Mouse (Mus musculus): Measurements from ENCODE around the gene Sv2a.
"Not testable (repeated sequence)": the region's sequence is repeated elsewhere in the genome, so short reads cannot be mapped to it uniquely, and the experiment has no call there.

Gene Sv2a

GRCm38 (mm10) chr3:96174042-96174441 is 6.9 kb upstream of the Sv2a start:
- not testable (repeated sequence) for DNase-seq

GRCm38 (mm10) chr3:96175251-96175650 is 5.7 kb upstream of the Sv2a start:
- no peak for DNase-seq

DNA sequence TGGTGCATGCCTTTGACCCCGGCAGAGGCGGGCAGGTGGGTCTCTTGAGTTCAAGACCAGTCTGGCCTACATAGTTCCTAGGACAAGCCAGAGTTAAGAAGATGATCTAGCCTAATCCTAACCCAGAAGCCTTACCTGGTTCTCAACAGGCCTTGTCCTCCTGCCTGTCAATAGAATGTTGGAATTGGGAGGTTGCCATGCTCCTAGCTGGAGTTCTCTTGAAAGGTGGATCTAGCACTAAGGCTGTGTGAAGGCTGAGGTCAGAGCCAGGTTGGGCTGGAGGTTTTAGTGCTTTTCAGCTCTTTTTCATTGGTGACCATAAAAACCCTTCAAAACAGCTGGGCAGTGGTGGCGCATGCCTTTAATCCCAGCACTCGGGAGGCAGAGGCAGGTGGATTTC is 2.5 kb upstream of the Sv2a start:
- no peak for DNase-seq

- DNase-seq: no peak
Measured at GRCm38 (mm10) chr3:96178902-96179301, 2.0 kb upstream of the Sv2a start.

DNA sequence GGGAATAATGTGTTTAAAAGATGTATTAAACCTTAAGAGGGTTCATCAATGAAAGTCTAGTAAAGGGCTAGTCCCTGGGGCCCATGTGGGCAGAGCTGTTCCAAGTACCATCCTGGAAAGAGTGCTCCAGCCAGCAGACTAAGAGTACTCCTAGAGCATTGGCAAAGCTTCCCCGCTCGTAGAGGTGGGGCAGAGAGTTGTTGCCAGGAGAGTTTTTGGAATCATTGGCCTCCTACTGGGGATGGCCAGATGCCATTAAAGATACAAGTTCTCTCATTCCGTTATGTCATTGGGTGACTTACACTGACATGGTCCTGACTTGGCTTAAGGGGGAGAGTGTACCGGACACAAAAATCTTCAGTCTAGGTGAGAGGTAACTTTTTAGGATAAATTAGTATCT is 1.4 kb upstream of the Sv2a start:
- DNase-seq: no peak

DNA sequence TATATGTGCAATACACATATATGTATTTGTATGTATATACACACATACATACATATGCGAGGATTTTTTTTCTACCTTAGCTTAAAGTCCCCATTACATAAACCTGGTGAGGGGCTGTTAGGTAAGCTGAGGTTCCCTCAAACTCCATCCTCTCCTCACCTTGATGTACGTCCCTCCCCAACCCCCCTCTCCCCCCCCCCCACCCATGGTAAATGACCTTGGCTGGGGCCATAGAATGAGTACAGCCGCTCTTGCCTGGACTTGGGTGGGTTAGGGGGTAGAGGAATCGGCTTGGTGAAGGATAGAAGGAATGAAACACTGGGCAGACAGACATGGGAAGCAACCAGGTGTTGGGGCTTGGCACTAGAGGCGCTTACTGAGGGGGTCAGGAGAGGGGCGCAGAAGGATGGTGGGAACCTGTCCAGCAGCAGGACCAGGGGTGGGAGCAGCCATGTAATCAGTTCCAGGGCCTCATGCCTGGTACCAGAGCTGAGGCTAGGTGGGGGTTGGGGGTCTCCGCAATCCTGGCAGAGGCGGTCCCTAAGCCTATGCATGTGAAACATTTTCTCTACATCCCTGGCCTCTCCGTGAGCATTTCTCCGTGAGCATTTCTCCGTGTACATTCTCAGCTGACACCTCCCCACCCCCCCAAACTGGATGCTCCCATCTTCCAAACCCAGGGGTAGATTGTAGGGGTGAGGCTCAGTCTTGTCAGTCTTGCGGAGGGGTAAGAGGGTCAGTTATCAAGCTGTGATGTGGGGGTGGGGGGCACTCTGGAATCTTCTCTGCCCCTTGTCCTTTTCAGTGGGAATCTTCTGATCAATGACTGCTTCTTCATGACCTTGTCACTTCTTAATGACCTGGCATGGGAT is 795 bp downstream of the Sv2a start:
- no peak for DNase-seq

DNA sequence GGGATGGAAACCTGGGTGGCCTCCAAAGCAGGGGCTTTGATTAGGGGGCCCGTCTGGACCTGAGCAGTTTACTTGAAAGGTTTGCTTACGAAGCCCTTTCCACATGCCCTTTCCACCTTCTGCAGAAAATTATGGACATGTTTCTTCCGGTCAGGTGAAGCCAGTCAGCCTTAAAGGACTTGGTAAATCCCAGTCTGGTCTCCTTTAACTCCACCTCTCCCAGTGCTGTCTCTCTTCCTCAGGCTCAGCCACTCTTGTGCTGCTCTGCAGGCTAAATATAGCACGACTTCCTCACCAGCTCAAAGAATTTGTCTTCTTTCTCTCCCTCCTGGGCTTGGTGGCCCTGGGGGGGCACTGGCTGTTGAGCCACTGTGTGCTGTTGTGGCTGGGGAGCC is 1.4 kb downstream of the Sv2a start:
- DNase-seq: no peak

DNA sequence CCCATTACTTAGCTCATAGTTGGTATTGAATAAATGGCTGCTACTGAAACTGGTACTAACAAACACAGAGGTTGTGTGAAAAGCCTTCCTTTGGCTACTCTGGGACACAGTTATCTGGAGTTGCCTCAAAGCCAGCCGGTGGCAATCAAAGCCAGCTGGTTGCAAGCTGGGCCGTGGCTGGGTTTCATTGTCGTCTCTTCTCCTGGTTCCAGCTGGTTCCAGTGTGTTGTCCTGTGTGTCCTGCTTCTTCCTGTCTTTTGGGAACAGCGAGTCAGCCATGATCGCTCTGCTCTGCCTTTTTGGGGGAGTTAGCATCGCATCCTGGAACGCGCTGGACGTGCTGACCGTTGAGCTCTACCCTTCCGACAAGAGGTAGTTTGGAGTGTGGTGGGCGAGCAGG is 12.0 kb downstream of the Sv2a start:
- no peak for DNase-seq

GRCm38 (mm10) chr3:96194966-96195365 is 14.0 kb downstream of the Sv2a start:
- DNase-seq: no peak

DNA sequence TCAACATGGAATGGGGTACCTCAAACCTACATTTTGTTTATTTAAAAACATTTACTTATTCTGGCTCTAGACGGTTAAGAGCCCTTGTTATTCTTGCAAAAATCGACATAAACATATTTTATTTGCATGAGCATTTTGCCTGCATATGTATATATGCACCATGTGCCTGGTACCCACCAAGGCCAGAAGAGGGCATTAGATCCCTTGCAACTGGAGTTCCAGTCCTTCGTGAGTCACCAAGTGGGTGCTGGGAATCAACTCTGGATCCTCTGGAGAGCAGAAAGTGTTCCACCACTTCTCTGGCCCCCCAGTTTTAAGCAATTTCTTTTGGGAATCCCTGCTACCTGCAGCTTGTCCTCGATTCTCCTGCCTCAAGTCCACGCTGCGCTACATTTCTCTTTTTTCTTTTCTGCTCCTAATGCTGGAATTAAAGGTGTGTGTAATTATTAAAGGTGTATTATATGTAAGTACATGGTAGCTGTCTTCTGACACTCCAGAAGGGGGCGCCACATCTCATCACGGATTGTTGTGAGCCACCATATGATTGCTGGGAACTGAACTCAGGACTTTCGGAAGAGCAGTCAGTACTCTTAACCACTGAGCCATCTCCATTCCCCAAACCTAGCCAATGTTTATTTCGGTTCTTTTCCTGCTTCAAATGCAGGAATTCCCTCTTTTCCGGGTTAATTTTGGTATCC is 14.8 kb downstream of the Sv2a start:
- no peak for DNase-seq

DNA sequence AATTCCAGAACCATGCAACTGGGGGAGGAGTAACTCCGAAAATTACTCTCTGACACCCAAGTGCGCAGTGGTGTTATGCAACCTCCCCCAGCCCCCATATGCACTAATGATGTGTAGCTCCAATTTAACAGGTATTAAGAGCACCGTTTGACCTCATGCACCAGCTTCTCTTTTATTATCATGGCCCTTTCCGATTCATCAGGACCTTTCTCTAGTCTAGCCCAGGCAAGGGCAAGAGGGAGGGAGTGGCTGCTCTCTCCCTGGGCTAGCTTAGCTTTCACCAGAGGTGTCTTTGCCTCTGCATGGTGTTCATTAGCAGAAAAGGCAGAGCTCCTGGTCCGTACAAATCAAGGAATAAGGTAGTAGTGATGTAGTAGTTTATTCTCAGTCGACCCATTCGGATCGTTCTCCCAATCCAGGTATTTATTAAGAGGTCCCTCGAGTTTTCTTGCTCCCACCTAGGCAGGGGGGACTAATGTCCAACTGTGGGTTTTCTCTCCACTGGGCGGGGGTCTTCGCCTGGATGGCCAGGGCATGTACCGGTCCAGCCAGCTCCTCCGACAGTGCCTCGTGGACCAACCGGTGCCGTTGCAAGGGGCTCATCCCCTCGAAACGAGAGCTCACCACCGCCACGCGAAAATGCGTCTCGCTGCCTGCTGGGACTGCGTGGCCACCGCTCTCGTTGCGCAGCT is 15.6 kb downstream of the Sv2a start:
- DNase-seq: no peak

DNA sequence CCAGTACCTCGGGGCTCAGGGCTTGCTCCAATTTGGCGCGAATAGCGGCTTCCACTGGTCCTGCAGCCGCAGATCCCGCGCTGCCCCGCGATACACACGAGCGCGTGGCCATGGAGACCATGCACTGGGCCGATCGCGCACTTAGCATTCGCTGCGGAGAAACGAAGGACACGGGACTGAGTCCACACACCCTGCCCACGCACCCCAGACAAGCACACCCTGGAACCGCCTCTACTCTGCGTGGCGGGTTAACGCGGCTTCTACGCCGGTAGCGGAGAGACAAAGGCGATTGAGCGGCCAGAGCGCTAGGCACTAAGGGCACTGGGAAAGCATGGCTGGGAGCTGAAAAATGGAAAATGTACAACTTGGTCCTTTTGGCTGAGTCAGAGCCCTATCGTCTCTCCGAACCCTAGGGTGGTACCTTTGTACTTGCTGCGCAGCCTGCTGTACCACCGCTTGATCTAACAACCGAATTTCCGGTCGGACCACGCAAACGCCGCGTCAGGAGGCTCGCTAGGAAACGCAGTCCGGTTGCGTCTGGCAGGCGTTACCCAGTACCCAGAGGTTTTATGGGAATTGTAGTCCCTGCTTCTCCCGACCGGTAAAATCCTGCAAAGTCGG is 16.3 kb downstream of the Sv2a start:
- peak; percentile 84 for DNase-seq

GRCm38 (mm10) chr3:96198181-96198580 is 17.2 kb downstream of the Sv2a start:
- DNase-seq: peak; percentile 51

- DNase-seq: not testable (repeated sequence)
Measured at GRCm38 (mm10) chr3:96198601-96199251, 17.8 kb downstream of the Sv2a start.

DNA sequence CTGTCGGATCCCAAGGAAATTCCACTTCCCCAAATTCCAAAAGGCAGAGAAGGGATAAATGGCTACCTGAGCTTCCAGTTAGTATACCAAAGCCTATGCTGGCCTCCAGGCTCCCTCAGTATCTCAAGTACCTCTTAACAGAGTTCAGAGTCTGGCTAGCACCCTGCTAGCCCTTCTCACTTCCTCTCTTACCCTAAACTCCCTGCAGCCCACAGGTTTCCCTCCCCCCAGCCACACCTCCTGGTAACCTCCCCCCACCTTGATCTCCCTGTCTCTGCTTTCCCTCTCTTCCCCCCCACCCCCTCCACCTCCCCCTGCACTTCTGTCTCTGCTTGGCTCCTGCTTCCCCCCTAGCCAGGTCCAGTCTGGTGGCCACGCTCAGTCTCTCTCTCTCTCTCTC is 18.8 kb downstream of the Sv2a start:
- no peak for DNase-seq

- DNase-seq: no peak
Measured at GRCm38 (mm10) chr3:96207819-96208218, 26.9 kb downstream of the Sv2a start.

GRCm38 (mm10) chr3:96209242-96209641 is 28.3 kb downstream of the Sv2a start:
- DNase-seq: no peak

- DNase-seq: peak; percentile 59
Measured at GRCm38 (mm10) chr3:96219191-96219641, 38.3 kb downstream of the Sv2a start.

DNA sequence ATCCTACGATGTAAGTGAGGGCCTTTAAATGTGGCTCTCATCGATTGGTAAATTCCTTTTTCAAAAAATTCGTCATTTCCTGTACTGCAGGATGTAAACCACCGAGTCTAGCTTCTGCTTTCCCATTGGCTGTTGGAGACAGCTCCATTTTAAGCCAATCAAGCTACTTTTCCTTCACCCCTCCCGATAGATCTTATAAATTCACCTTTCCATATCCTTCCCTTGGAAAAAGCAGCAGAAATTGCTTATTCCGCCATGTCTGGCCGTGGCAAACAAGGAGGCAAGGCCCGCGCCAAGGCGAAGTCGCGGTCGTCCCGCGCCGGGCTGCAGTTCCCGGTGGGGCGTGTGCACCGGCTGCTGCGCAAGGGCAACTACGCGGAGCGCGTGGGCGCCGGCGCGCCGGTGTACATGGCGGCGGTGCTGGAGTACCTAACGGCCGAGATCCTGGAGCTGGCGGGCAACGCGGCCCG is 38.7 kb downstream of the Sv2a start, which contains the start of the genes Bola1 and Hist2h2ab:
Gene Bola1, minus strand, starts transcription at position 49 of the 470 bp plus-strand sequence.
Gene Hist2h2ab, plus strand, starts transcription at position 205 of the 470 bp plus-strand sequence.
- DNase-seq: peak; percentile 86

DNA sequence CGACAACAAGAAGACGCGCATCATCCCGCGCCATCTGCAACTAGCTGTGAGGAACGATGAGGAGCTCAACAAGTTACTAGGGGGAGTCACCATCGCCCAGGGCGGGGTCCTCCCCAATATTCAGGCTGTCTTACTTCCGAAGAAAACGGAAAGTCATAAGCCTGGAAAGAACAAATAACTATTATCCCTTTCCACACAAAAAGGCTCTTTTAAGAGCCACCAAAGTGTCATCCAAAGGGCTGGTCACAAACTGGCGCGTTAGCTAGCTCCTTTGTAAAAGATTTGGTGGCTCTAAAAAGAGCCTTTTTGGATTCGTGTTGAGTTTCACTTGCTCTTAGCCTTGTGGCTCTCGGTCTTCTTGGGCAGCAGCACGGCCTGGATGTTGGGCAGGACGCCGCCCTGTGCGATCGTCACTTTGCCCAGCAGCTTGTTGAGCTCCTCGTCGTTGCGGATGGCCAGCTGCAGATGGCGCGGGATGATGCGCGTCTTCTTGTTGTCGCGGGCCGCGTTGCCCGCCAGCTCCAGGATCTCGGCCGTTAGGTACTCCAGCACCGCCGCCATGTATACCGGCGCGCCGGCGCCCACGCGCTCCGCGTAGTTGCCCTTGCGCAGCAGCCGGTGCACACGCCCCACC is 39.3 kb downstream of the Sv2a start:
- DNase-seq: not testable (repeated sequence)

GRCm38 (mm10) chr3:96220765-96221639 is 40.1 kb downstream of the Sv2a start, which contains the start of the genes Hist2h2ac and Hist2h2be:
TSS of gene Hist2h2ac (minus strand) at chr3:96220880.
TSS of gene Hist2h2be (plus strand) at chr3:96221119.
- peak; percentile 91 for DNase-seq

All from thymus, postnatal 25 days (tissue).